17 mouse cellular contexts compared by ENCODE assay signal in genomic region chr17:53209720-53210415, GRCm38 (mm10).
DNase-seq lines count a peak whose midpoint lies in the region; ATAC-seq and TF ChIP-seq lines count a peak whose summit lies in the region.
"Had no signal": no experiment of that assay in that cellular context is flagged by ENCODE, and none has a peak within 500 bp of the region (broad histone marks: within the 10 kb centered on the region; RNA-seq: fewer than 3 reads in every experiment).

No protein-coding gene starts in this region.

- no peak overlapping the region for H3K27ac ChIP-seq in hindbrain, embryonic 12.5 days
- no peak overlapping the region for H3K27ac ChIP-seq in hindbrain, embryonic 14.5 days
- H3K27ac ChIP-seq in hindbrain, embryonic 13.5 days: no peak overlapping the region
- no peak overlapping the region for H3K27ac ChIP-seq in neural tube, embryonic 12.5 days
- H3K27ac ChIP-seq: embryonic facial prominence, embryonic 10.5 days; kidney, postnatal 0 days; limb, embryonic 12.5 days; liver, embryonic 13.5 days; lung, embryonic 15.5 days had no signal

- no peak for TF ChIP-seq POLR2A in brain, embryonic 14.5 days (IDR thresholded peaks at IDR 0.05; ENCODE audit: borderline replicate concordance, extremely low read depth, insufficient read depth, insufficient read length, poor library complexity, severe bottlenecking)

- no peak for TF ChIP-seq CTCF in brain, embryonic 14.5 days (IDR thresholded peaks at IDR 0.05; ENCODE audit: borderline replicate concordance, extremely low read depth, insufficient read depth, insufficient read length)

- no peak overlapping the region for H3K9ac ChIP-seq in hindbrain, embryonic 12.5 days
- H3K9ac ChIP-seq in hindbrain, embryonic 14.5 days: no peak overlapping the region
- H3K9ac ChIP-seq in hindbrain, embryonic 13.5 days: no peak overlapping the region
- no peak overlapping the region for H3K9ac ChIP-seq in neural tube, embryonic 12.5 days
- H3K9ac ChIP-seq: limb, embryonic 12.5 days; liver, embryonic 13.5 days; lung, embryonic 15.5 days had no signal

- H3K27me3 ChIP-seq in hindbrain, embryonic 12.5 days: no peaks in the 10 kb centered on the region
- no peaks in the 10 kb centered on the region for H3K27me3 ChIP-seq in hindbrain, embryonic 14.5 days (ENCODE audit: control insufficient read depth, insufficient read depth, low read length)
- no peaks in the 10 kb centered on the region for H3K27me3 ChIP-seq in hindbrain, embryonic 13.5 days
- H3K27me3 ChIP-seq in neural tube, embryonic 12.5 days (replicated peaks): no peaks in the 10 kb centered on the region
- H3K27me3 ChIP-seq: limb, embryonic 12.5 days; liver, embryonic 13.5 days; lung, embryonic 15.5 days had no signal

- no peak overlapping the region for H3K4me2 ChIP-seq in hindbrain, embryonic 12.5 days (replicated peaks)
- no peak overlapping the region for H3K4me2 ChIP-seq in hindbrain, embryonic 14.5 days (replicated peaks)
- 0 out of 2 replicates have a peak overlapping the region, but pooled peaks have one; percentile 13 for H3K4me2 ChIP-seq in hindbrain, embryonic 13.5 days
- H3K4me2 ChIP-seq in neural tube, embryonic 12.5 days (replicated peaks): no peak overlapping the region
- H3K4me2 ChIP-seq: limb, embryonic 12.5 days; liver, embryonic 13.5 days; lung, embryonic 15.5 days had no signal

- WGBS in hindbrain, embryonic 12.5 days: 21% methylated on average over 7 of the region's 7 CpGs
- 14% methylated on average over 7 of the region's 7 CpGs for WGBS in hindbrain, embryonic 14.5 days
- WGBS in hindbrain, embryonic 13.5 days: 12% methylated on average over 7 of the region's 7 CpGs
- 8% methylated on average over 7 of the region's 7 CpGs for WGBS in neural tube, embryonic 12.5 days

- H3K9me3 ChIP-seq in hindbrain, embryonic 12.5 days (replicated peaks): no peaks in the 10 kb centered on the region
- no peaks in the 10 kb centered on the region for H3K9me3 ChIP-seq in hindbrain, embryonic 14.5 days (ENCODE audit: control insufficient read depth, low read length)
- H3K9me3 ChIP-seq in hindbrain, embryonic 13.5 days: no peaks in the 10 kb centered on the region
- H3K9me3 ChIP-seq in neural tube, embryonic 12.5 days: no peaks in the 10 kb centered on the region
- H3K9me3 ChIP-seq: embryonic facial prominence, embryonic 10.5 days; limb, embryonic 12.5 days; liver, embryonic 13.5 days; lung, embryonic 15.5 days had no signal

- peak; percentile 63 for ATAC-seq in hindbrain, embryonic 12.5 days (ENCODE audit: low FRiP score)
- no peak; the same call in 1 of the 2 replicates for ATAC-seq in hindbrain, embryonic 14.5 days (ENCODE audit: low FRiP score)
- peak; percentile 59; the same call in 1 of the 2 replicates for ATAC-seq in hindbrain, embryonic 13.5 days (ENCODE audit: low FRiP score)
- ATAC-seq in neural tube, embryonic 12.5 days (ENCODE audit: low FRiP score, low read depth): peak; percentile 61
- ATAC-seq: intestine, postnatal 0 days had no signal

- H3K4me3 ChIP-seq in hindbrain, embryonic 12.5 days: no peak overlapping the region
- no peak overlapping the region for H3K4me3 ChIP-seq in hindbrain, embryonic 14.5 days (replicated peaks; ENCODE audit: low read length)
- no peak overlapping the region for H3K4me3 ChIP-seq in hindbrain, embryonic 13.5 days
- no peak overlapping the region for H3K4me3 ChIP-seq in neural tube, embryonic 12.5 days
- H3K4me3 ChIP-seq: embryonic facial prominence, embryonic 10.5 days; limb, embryonic 12.5 days; liver, embryonic 13.5 days; lung, embryonic 15.5 days had no signal

- no peaks in the 10 kb centered on the region for H3K36me3 ChIP-seq in hindbrain, embryonic 12.5 days
- H3K36me3 ChIP-seq in hindbrain, embryonic 14.5 days (replicated peaks; ENCODE audit: control insufficient read depth, insufficient read depth): no peaks in the 10 kb centered on the region
- H3K36me3 ChIP-seq in hindbrain, embryonic 13.5 days: no peaks in the 10 kb centered on the region
- no peaks in the 10 kb centered on the region for H3K36me3 ChIP-seq in neural tube, embryonic 12.5 days
- H3K36me3 ChIP-seq: embryonic facial prominence, embryonic 10.5 days; limb, embryonic 12.5 days; liver, embryonic 13.5 days; lung, embryonic 15.5 days had no signal

- H3K4me1 ChIP-seq in hindbrain, embryonic 12.5 days: 0 out of 2 replicates have a peak, but pooled peaks cover 2% of the 10 kb centered on the region
- H3K4me1 ChIP-seq in hindbrain, embryonic 14.5 days (replicated peaks; ENCODE audit: control insufficient read depth, insufficient read depth, low read length): 0 out of 2 replicates have a peak, but pooled peaks cover 5% of the 10 kb centered on the region
- H3K4me1 ChIP-seq in hindbrain, embryonic 13.5 days (replicated peaks): peaks cover 7% of the 10 kb centered on the region; the same call in 1 of the 2 replicates
- H3K4me1 ChIP-seq in neural tube, embryonic 12.5 days: no peaks in the 10 kb centered on the region
- H3K4me1 ChIP-seq: embryonic facial prominence, embryonic 10.5 days; limb, embryonic 12.5 days; liver, embryonic 13.5 days; lung, embryonic 15.5 days had no signal

- intact Hi-C loops in heart, postnatal 36 days (cut with DNase I): no loop called here

- no peak for DNase-seq in hindbrain, embryonic 14.5 days (ENCODE audit: low spot score)
- peak; percentile 48 for DNase-seq in brain, embryonic 14.5 days (ENCODE audit: low read depth)
- DNase-seq in heart, postnatal 36 days: no peak
- DNase-seq in spleen, postnatal 10 days (ENCODE audit: low spot score in 2 of 2): no peak
- no peak for DNase-seq in kidney, postnatal 36 days
- DNase-seq: cerebellum, postnatal 10 days; gastrocnemius, postnatal 14 days; liver, embryonic 13.5 days; right cerebral cortex, postnatal 14 days had no signal
